Mouse (Mus musculus) hindbrain, embryonic 15.5 days (tissue): ENCODE measurements at regions not wholly inside any gene's neighbourhood (a gene's known extent, or its start where the extent isn't known, plus 50 kb on each side); places are given as distances from the start of the nearest gene placed in this dataset.

Source experiments
- ATAC-seq: fragments of 200-750 bp; cut with Nextera tagmentation; 2 replicates; pipeline ENCODE4 v1.8.0; 2017; ENCODE audit warnings: low read depth, moderate number of reproducible peaks, moderate TSS enrichment; ENCODE audit not compliant: low FRiP score
- H3K27ac ChIP-seq: fragments of 300-500 bp; sonication (generic); replicated peaks from 2 replicates; pipeline ENCODE4 v1.5.1; 2015; ENCODE audit warnings: mild to moderate bottlenecking, inconsistent platforms
- H3K27me3 ChIP-seq: fragments of 300-500 bp; sonication (generic); 2 replicates; pipeline ENCODE4 v1.6.1; 2015; ENCODE audit warnings: control low read depth, inconsistent platforms
- H3K36me3 ChIP-seq: fragments of 300-500 bp; sonication (generic); 2 replicates; pipeline ENCODE4 v1.6.1; 2015; ENCODE audit warnings: control low read depth, inconsistent platforms
- H3K4me1 ChIP-seq: fragments of 300-500 bp; sonication (generic); replicated peaks from 2 replicates; pipeline ENCODE4 v1.6.1; 2015; ENCODE audit warnings: control low read depth, inconsistent platforms
- H3K4me2 ChIP-seq: fragments of 300-500 bp; sonication (generic); 2 replicates; pipeline ENCODE4 v1.6.1; 2015; ENCODE audit warnings: moderate library complexity, mild to moderate bottlenecking, inconsistent platforms
- H3K4me3 ChIP-seq: fragments of 300-500 bp; sonication (generic); 2 replicates; pipeline ENCODE4 v1.5.1; 2015; ENCODE audit warnings: mild to moderate bottlenecking, inconsistent platforms
- H3K9ac ChIP-seq: fragments of 300-500 bp; sonication (generic); 2 replicates; pipeline ENCODE4 v1.6.1; 2015; ENCODE audit warnings: inconsistent platforms
- H3K9me3 ChIP-seq: fragments of 300-500 bp; sonication (generic); 2 replicates; pipeline ENCODE4 v1.6.1; 2016; ENCODE audit warnings: control low read depth, inconsistent platforms
- WGBS: fragments of 180-500 bp; shearing (Covaris S2); methylation state at CpG from one replicate; pipeline ENCODE4 v1.1.7; 2015; 5-methylcytosine and 5-hydroxymethylcytosine counted together

DNA sequence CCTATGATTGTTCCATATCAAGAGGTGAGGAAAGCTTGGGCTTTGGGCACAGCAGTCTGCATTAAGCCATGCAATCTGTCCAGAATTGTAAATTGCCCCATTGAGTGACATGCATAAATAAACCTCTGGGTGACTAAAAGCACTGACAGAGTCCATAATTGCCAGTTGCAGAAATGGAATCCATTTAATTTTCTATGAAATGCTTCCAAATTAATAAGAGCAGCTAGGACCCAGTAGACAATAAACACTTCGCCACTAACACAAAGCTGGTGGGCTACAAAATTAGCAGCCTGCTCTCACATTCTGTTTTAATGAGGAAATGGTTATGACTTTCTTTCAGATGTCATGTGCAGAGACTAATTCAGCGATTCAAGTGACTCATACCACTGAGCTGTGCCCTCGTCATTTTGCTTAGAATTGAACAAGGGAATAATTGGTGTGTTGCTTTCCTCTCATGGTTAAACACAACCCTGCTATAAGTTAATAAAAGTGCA is 407.6 kb upstream of the Ddi1 start:
- Histone ChIP-seq H3K4me1 (no peaks in the 10 kb centered on the region), H3K27me3 (no peaks in the 10 kb centered on the region), H3K4me3 (no peak overlapping the region), H3K4me2 (no peak overlapping the region), H3K9ac (no peak overlapping the region), H3K27ac (no peak overlapping the region), H3K9me3 (no peaks in the 10 kb centered on the region), H3K36me3 (no peaks in the 10 kb centered on the region)
- peak; percentile 51; the same call in 1 of the 2 replicates for ATAC-seq
- WGBS: 62% methylated on average over 3 of the region's 3 CpGs

- Histone ChIP-seq H3K9me3 (no peaks in the 10 kb centered on the region), H3K4me2 (peak overlapping the region; percentile 18), H3K27me3 (no peaks in the 10 kb centered on the region), H3K4me3 (no peak overlapping the region), H3K4me1 (peaks cover 5% of the 10 kb centered on the region; the same call in 1 of the 2 replicates), H3K9ac (no peak overlapping the region), H3K27ac (no peak overlapping the region), H3K36me3 (no peaks in the 10 kb centered on the region)
- peak; percentile 96 for ATAC-seq
- whole genome bisulfite sequencing: 40% methylated on average over 14 of the region's 14 CpGs
Observed at GRCm38 (mm10) chr9:6668001-6668969, 398.6 kb upstream of the Ddi1 start.

DNA sequence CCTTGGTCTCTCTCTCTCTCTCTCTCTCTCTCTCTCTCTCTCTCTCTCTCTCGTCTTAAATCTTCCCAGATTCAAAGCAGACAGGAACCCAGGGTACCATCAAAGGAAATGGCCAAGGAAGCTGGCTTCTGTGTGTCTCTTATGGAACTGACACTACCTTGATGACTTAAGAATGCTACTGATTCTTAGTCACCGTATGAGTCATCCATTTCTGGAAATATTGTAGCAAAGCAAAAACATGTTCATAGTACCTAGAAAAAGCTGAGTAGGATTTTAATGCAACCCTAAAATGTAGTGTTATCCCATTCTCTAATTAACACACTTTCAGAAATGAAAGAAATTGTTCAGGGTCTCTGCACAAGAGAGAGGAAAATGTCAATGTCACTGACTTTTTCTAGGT is 396.0 kb upstream of the Ddi1 start:
- Histone ChIP-seq H3K9me3 (no peaks in the 10 kb centered on the region), H3K27me3 (no peaks in the 10 kb centered on the region), H3K9ac (no peak overlapping the region), H3K4me1 (peaks cover 5% of the 10 kb centered on the region; the same call in 1 of the 2 replicates), H3K4me2 (no peak overlapping the region), H3K27ac (no peak overlapping the region), H3K36me3 (no peaks in the 10 kb centered on the region), H3K4me3 (no peak overlapping the region)
- 82% methylated on average over 2 of the region's 2 CpGs for WGBS
- no peak for ATAC-seq

- Histone ChIP-seq H3K4me2 (no peak overlapping the region), H3K27ac (no peak overlapping the region), H3K27me3 (no peaks in the 10 kb centered on the region), H3K4me1 (no peaks in the 10 kb centered on the region), H3K36me3 (no peaks in the 10 kb centered on the region), H3K9ac (no peak overlapping the region), H3K9me3 (no peaks in the 10 kb centered on the region), H3K4me3 (no peak overlapping the region)
- WGBS: 84% methylated on average over 4 of the region's 4 CpGs
- ATAC-seq: no peak
Observed at GRCm38 (mm10) chr9:6652267-6652994, 382.8 kb upstream of the Ddi1 start.

- Histone ChIP-seq H3K9me3 (no peaks in the 10 kb centered on the region), H3K36me3 (no peaks in the 10 kb centered on the region), H3K27me3 (no peaks in the 10 kb centered on the region), H3K9ac (no peak overlapping the region), H3K4me2 (no peak overlapping the region), H3K4me3 (no peak overlapping the region), H3K4me1 (no peaks in the 10 kb centered on the region), H3K27ac (no peak overlapping the region)
- ATAC-seq: 0 out of 2 replicates have a peak, but pooled peaks have one; percentile 30
- WGBS: 74% methylated on average over 6 of the region's 6 CpGs
Observed at GRCm38 (mm10) chr9:6651572-6652236, 382.1 kb upstream of the Ddi1 start.

- H3K4me3 ChIP-seq: no peak overlapping the region
- H3K36me3 ChIP-seq: no peaks in the 10 kb centered on the region
- ATAC-seq: no peak
- 89% methylated on average over 3 of the region's 3 CpGs for WGBS
- no peaks in the 10 kb centered on the region for H3K9me3 ChIP-seq
- H3K27ac ChIP-seq: no peak overlapping the region
- no peaks in the 10 kb centered on the region for H3K4me1 ChIP-seq
- no peak overlapping the region for H3K4me2 ChIP-seq
- no peak overlapping the region for H3K9ac ChIP-seq
- H3K27me3 ChIP-seq: no peaks in the 10 kb centered on the region
Observed at GRCm38 (mm10) chr9:6645796-6646309, 376.2 kb upstream of the Ddi1 start.

GRCm38 (mm10) chr9:6645321-6645720 is 375.7 kb upstream of the Ddi1 start:
- ATAC-seq: no peak
- H3K36me3 ChIP-seq: no peaks in the 10 kb centered on the region
- WGBS: 72% methylated on average over 2 of the region's 2 CpGs
- no peak overlapping the region for H3K27ac ChIP-seq
- H3K4me1 ChIP-seq: no peaks in the 10 kb centered on the region
- no peak overlapping the region for H3K4me3 ChIP-seq
- no peak overlapping the region for H3K9ac ChIP-seq
- H3K27me3 ChIP-seq: no peaks in the 10 kb centered on the region
- H3K4me2 ChIP-seq: no peak overlapping the region
- H3K9me3 ChIP-seq: no peaks in the 10 kb centered on the region

GRCm38 (mm10) chr9:6617155-6617554 is 347.5 kb upstream of the Ddi1 start:
- no peaks in the 10 kb centered on the region for H3K4me1 ChIP-seq
- H3K4me2 ChIP-seq: no peak overlapping the region
- no peak for ATAC-seq
- H3K27me3 ChIP-seq: no peaks in the 10 kb centered on the region
- 86% methylated on average over 2 of the region's 2 CpGs for WGBS
- H3K9ac ChIP-seq: no peak overlapping the region
- no peak overlapping the region for H3K4me3 ChIP-seq
- no peaks in the 10 kb centered on the region for H3K9me3 ChIP-seq
- H3K36me3 ChIP-seq: no peaks in the 10 kb centered on the region
- no peak overlapping the region for H3K27ac ChIP-seq

DNA sequence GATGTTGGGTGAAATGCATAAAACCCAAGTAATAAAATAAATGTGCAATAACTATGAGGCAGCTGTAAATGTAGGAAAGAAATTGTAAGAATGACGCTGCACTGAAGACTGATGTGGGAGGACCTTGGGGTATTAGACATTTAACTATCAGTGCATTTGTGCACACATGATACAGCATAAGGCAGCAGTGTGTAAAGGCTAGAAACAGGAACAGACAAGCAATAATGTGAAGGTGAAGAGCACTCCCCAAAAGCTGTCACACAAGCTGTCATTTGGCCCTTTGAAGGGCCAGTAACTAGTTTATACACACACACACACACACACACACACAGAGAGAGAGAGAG is 339.6 kb upstream of the Ddi1 start:
- no peak overlapping the region for H3K4me3 ChIP-seq
- no peaks in the 10 kb centered on the region for H3K36me3 ChIP-seq
- no peaks in the 10 kb centered on the region for H3K4me1 ChIP-seq
- no peaks in the 10 kb centered on the region for H3K27me3 ChIP-seq
- no peak for ATAC-seq
- H3K27ac ChIP-seq: no peak overlapping the region
- no peak overlapping the region for H3K9ac ChIP-seq
- WGBS: 71% methylated on average over 1 of the region's 1 CpGs
- no peaks in the 10 kb centered on the region for H3K9me3 ChIP-seq
- no peak overlapping the region for H3K4me2 ChIP-seq

GRCm38 (mm10) chr9:6608428-6609283 is 339.0 kb upstream of the Ddi1 start:
- ATAC-seq: peak; percentile 71

More at GRCm38 (mm10) chr9:6608428-6609283, 339.0 kb upstream of the Ddi1 start:
- Histone ChIP-seq H3K27ac (no peak overlapping the region), H3K27me3 (no peaks in the 10 kb centered on the region), H3K4me1 (no peaks in the 10 kb centered on the region), H3K36me3 (no peaks in the 10 kb centered on the region), H3K9ac (no peak overlapping the region), H3K4me3 (no peak overlapping the region), H3K4me2 (no peak overlapping the region), H3K9me3 (no peaks in the 10 kb centered on the region)
- 51% methylated on average over 5 of the region's 5 CpGs for WGBS
